Mouse (Mus musculus) large intestine, adult 2 months (tissue): Measurements from ENCODE around the gene Smc6. TPM values are rescaled to one million over a fixed set of nuclear protein-coding genes. Genes with fewer than 3 reads are reported as not detected.

Experiments used
- DNase-seq: peaks from one replicate; pipeline ENCODE4 v3.0.0-alpha.2; 2012; ENCODE audit warnings: low read depth, low spot score
- WGBS: fragments of 180-500 bp; shearing (Covaris S2); methylation state at CpG from one replicate; pipeline ENCODE4 v1.1.7; 2018; 5-methylcytosine and 5-hydroxymethylcytosine counted together
- polyA plus RNA-seq: library from polyadenylated mRNA; depleted of rRNA; stranded (reverse); fragments of >200 nt; gene quantifications from 2 replicates; pipeline ENCODE4 v1.2.3, GENCODE M21; 2012

The Smc6 gene
- polyA plus RNA-seq, 1 experiment: 8.2 TPM

- 92% methylated on average over 6 of the region's 6 CpGs for WGBS
Observed at GRCm38 (mm10) chr12:11277207-11277606, 11.5 kb downstream of the Smc6 start.

GRCm38 (mm10) chr12:11279886-11280285 lies 14.2 kb downstream of the Smc6 start:
- 88% methylated on average over 3 of the region's 3 CpGs for WGBS
- no peak for DNase-seq

More at GRCm38 (mm10) chr12:11277207-11277606, 11.5 kb downstream of the Smc6 start:
- no peak for DNase-seq

- WGBS: 92% methylated on average over 2 of the region's 2 CpGs
- no peak for DNase-seq
Observed at GRCm38 (mm10) chr12:11281584-11281983, 15.9 kb downstream of the Smc6 start.

GRCm38 (mm10) chr12:11286382-11286781 lies 20.7 kb downstream of the Smc6 start:
- DNase-seq: no peak
- 94% methylated on average over 2 of the region's 2 CpGs for WGBS

- no peak for DNase-seq
- 96% methylated on average over 1 of the region's 1 CpGs for WGBS
Observed at GRCm38 (mm10) chr12:11300858-11301257, 35.2 kb downstream of the Smc6 start.

GRCm38 (mm10) chr12:11306753-11307645 lies 41.3 kb downstream of the Smc6 start:
- no peak for DNase-seq
- 87% methylated on average over 8 of the region's 8 CpGs for WGBS

- 99% methylated on average over 2 of the region's 2 CpGs for WGBS
- no peak for DNase-seq
Observed at GRCm38 (mm10) chr12:11311106-11311505, 45.4 kb downstream of the Smc6 start.

- WGBS: 45% methylated on average over 1 of the region's 1 CpGs
- DNase-seq: no peak
Observed at GRCm38 (mm10) chr12:11313840-11314239, 48.2 kb downstream of the Smc6 start.

- DNase-seq: no peak
- 50% methylated on average over 6 of the region's 6 CpGs for WGBS
Observed at GRCm38 (mm10) chr12:11317671-11318070, 52.0 kb downstream of the Smc6 start.

GRCm38 (mm10) chr12:11324480-11324879 lies 58.8 kb downstream of the Smc6 start:
- 22% methylated on average over 4 of the region's 4 CpGs for WGBS

GRCm38 (mm10) chr12:11326483-11326882 lies 60.8 kb downstream of the Smc6 start:
- DNase-seq: no peak
- 84% methylated on average over 3 of the region's 3 CpGs for WGBS

More at GRCm38 (mm10) chr12:11324480-11324879, 58.8 kb downstream of the Smc6 start:
- DNase-seq: no peak

- peak; percentile 22 for DNase-seq
Observed at GRCm38 (mm10) chr12:11336845-11337244, 71.2 kb downstream of the Smc6 start.

GRCm38 (mm10) chr12:11338251-11338650 lies 72.6 kb downstream of the Smc6 start:
- 79% methylated on average over 2 of the region's 2 CpGs for WGBS

More at GRCm38 (mm10) chr12:11336845-11337244, 71.2 kb downstream of the Smc6 start:
- 25% methylated on average over 4 of the region's 4 CpGs for WGBS

GRCm38 (mm10) chr12:11342020-11342600 lies 76.4 kb downstream of the Smc6 start:
- DNase-seq: no peak
- 53% methylated on average over 6 of the region's 6 CpGs for WGBS

More at GRCm38 (mm10) chr12:11338251-11338650, 72.6 kb downstream of the Smc6 start:
- no peak for DNase-seq

- 29% methylated on average over 2 of the region's 2 CpGs for WGBS
Observed at GRCm38 (mm10) chr12:11345963-11346362, 80.3 kb downstream of the Smc6 start.

GRCm38 (mm10) chr12:11348423-11348822 lies 82.7 kb downstream of the Smc6 start:
- WGBS: 28% methylated on average over 1 of the region's 1 CpGs
- no peak for DNase-seq

More at GRCm38 (mm10) chr12:11345963-11346362, 80.3 kb downstream of the Smc6 start:
- DNase-seq: no peak

- WGBS: 45% methylated on average over 5 of the region's 5 CpGs
Observed at GRCm38 (mm10) chr12:11349870-11350269, 84.2 kb downstream of the Smc6 start.

GRCm38 (mm10) chr12:11350895-11351294 lies 85.2 kb downstream of the Smc6 start:
- peak; percentile 6 for DNase-seq

More at GRCm38 (mm10) chr12:11349870-11350269, 84.2 kb downstream of the Smc6 start:
- no peak for DNase-seq

GRCm38 (mm10) chr12:11362435-11362834 lies 96.7 kb downstream of the Smc6 start:
- 91% methylated on average over 6 of the region's 6 CpGs for WGBS
- DNase-seq: no peak

More at GRCm38 (mm10) chr12:11350895-11351294, 85.2 kb downstream of the Smc6 start:
- 20% methylated on average over 5 of the region's 5 CpGs for WGBS

GRCm38 (mm10) chr12:11364870-11365269 lies 99.2 kb downstream of the Smc6 start:
- 53% methylated on average over 6 of the region's 6 CpGs for WGBS
- no peak for DNase-seq
